Mouse (Mus musculus) kidney, adult 2 months (tissue): ENCODE data around the gene Gm37240. TPM values are rescaled to one million over a fixed set of nuclear protein-coding genes. Genes with fewer than 3 reads are reported as not detected.
A peak's percentile ranks its signal among the peaks of the same experiment; 100 is the strongest.

ENCODE experiments used
- DNase-seq: peaks from one replicate; pipeline ENCODE4 v3.0.0; 2021
- H3K27ac ChIP-seq: fragments of 200-500 bp; 2 replicates; pipeline ENCODE4 v1.5.1; 2012; ENCODE audit warnings: low read depth, low read length, control low read depth, inconsistent platforms; ENCODE audit not compliant: insufficient read depth
- H3K27me3 ChIP-seq: fragments of 200-500 bp; replicated peaks from 2 replicates; pipeline ENCODE4 v1.6.1; 2012; ENCODE audit warnings: mild to moderate bottlenecking, moderate library complexity, low read length, inconsistent platforms; ENCODE audit not compliant: control insufficient read depth, insufficient read depth
- H3K36me3 ChIP-seq: fragments of 200-500 bp; 2 replicates; pipeline ENCODE4 v1.6.1; 2012; ENCODE audit warnings: mild to moderate bottlenecking, moderate library complexity, low read length, inconsistent platforms; ENCODE audit not compliant: control insufficient read depth, insufficient read depth
- H3K4me1 ChIP-seq: fragments of 200-500 bp; 2 replicates; pipeline ENCODE4 v1.6.1; 2011; ENCODE audit warnings: low read length; ENCODE audit not compliant: control insufficient read depth, insufficient read depth
- H3K4me3 ChIP-seq: fragments of 200-500 bp; 2 replicates; pipeline ENCODE4 v1.5.1; 2011; ENCODE audit warnings: mild to moderate bottlenecking, low read depth, low read length, control low read depth; ENCODE audit not compliant: insufficient read depth
- CTCF ChIP-seq: fragments of 200-500 bp; conservative IDR thresholded peaks from 2 replicates; pipeline ENCODE4 v1.5.1; 2011; ENCODE audit warnings: low read depth, mild to moderate bottlenecking, control low read depth, low read length, moderate library complexity, mixed read lengths; ENCODE audit not compliant: insufficient read depth, insufficient read length
- POLR2A ChIP-seq: fragments of 200-500 bp; IDR thresholded peaks from one replicate; pipeline ENCODE4 v1.6.1; 2011; ENCODE audit warnings: low read depth, low read length, control low read depth
- WGBS: fragments of 180-500 bp; shearing (Covaris S2); methylation state at CpG from one replicate; pipeline ENCODE4 v1.1.7; 2018; 5-methylcytosine and 5-hydroxymethylcytosine counted together
- polyA plus RNA-seq: library from polyadenylated mRNA; depleted of rRNA; stranded (reverse); fragments of >200 nt; gene quantifications from 2 replicates; pipeline ENCODE4 v1.2.3, GENCODE M21; 2012

Gene Gm37240
- polyA plus RNA-seq, 1 experiment = 5.5 TPM

GRCm38 (mm10) chr3:85314961-85315360 is 572.4 kb downstream of the Gm37240 start:
- no peak overlapping the region for H3K4me3 ChIP-seq
- TF ChIP-seq POLR2A = no peak
- TF ChIP-seq CTCF = no peak
- no peak for DNase-seq
- H3K4me1 ChIP-seq = no peaks in the 10 kb centered on the region
- H3K27ac ChIP-seq = peak overlapping the region; percentile 58; the same call in 1 of the 2 replicates
- WGBS = 67% methylated on average over 6 of the region's 6 CpGs
- H3K27me3 ChIP-seq = no peaks in the 10 kb centered on the region
- H3K36me3 ChIP-seq = no peaks in the 10 kb centered on the region

- no peak for TF ChIP-seq POLR2A
- no peak for TF ChIP-seq CTCF
- Histone ChIP-seq H3K27ac (no peak overlapping the region), H3K27me3 (no peaks in the 10 kb centered on the region), H3K36me3 (no peaks in the 10 kb centered on the region), H3K4me1 (no peaks in the 10 kb centered on the region), H3K4me3 (no peak overlapping the region)
- DNase-seq = no peak
- 26% methylated on average over 4 of the region's 4 CpGs for WGBS
Observed at GRCm38 (mm10) chr3:85313646-85314255, 573.6 kb downstream of the Gm37240 start.

GRCm38 (mm10) chr3:85311176-85311575 is 576.1 kb downstream of the Gm37240 start:
- Histone ChIP-seq H3K4me1 (no peaks in the 10 kb centered on the region), H3K27ac (no peak overlapping the region), H3K36me3 (no peaks in the 10 kb centered on the region), H3K4me3 (no peak overlapping the region), H3K27me3 (no peaks in the 10 kb centered on the region)
- WGBS = 83% methylated on average over 3 of the region's 3 CpGs
- TF ChIP-seq CTCF = no peak
- TF ChIP-seq POLR2A = no peak
- DNase-seq = no peak

GRCm38 (mm10) chr3:85310401-85310989 is 576.8 kb downstream of the Gm37240 start:
- 76% methylated on average over 8 of the region's 8 CpGs for WGBS
- no peak overlapping the region for H3K27ac ChIP-seq
- H3K4me3 ChIP-seq = no peak overlapping the region
- H3K27me3 ChIP-seq = no peaks in the 10 kb centered on the region
- no peak for DNase-seq
- TF ChIP-seq CTCF (no peak), POLR2A (no peak)
- H3K36me3 ChIP-seq = no peaks in the 10 kb centered on the region
- no peaks in the 10 kb centered on the region for H3K4me1 ChIP-seq

GRCm38 (mm10) chr3:85309168-85309567 is 578.1 kb downstream of the Gm37240 start:
- no peak overlapping the region for H3K4me3 ChIP-seq
- H3K36me3 ChIP-seq = no peaks in the 10 kb centered on the region
- TF ChIP-seq CTCF (no peak), POLR2A (no peak)
- no peak for DNase-seq
- 91% methylated on average over 6 of the region's 6 CpGs for WGBS
- H3K27ac ChIP-seq = no peak overlapping the region
- no peaks in the 10 kb centered on the region for H3K4me1 ChIP-seq
- H3K27me3 ChIP-seq = no peaks in the 10 kb centered on the region

GRCm38 (mm10) chr3:85308706-85309105 is 578.6 kb downstream of the Gm37240 start:
- no peaks in the 10 kb centered on the region for H3K4me1 ChIP-seq
- no peak overlapping the region for H3K4me3 ChIP-seq
- no peaks in the 10 kb centered on the region for H3K27me3 ChIP-seq
- WGBS = 63% methylated on average over 4 of the region's 4 CpGs
- no peak for DNase-seq
- TF ChIP-seq POLR2A = no peak
- TF ChIP-seq CTCF = no peak
- H3K27ac ChIP-seq = no peak overlapping the region
- H3K36me3 ChIP-seq = no peaks in the 10 kb centered on the region

- no peak for TF ChIP-seq POLR2A
- TF ChIP-seq CTCF = no peak
- DNase-seq = no peak
- WGBS = 46% methylated on average over 3 of the region's 3 CpGs
- H3K4me3 ChIP-seq = no peak overlapping the region
- H3K27ac ChIP-seq = no peak overlapping the region
- no peaks in the 10 kb centered on the region for H3K4me1 ChIP-seq
- no peaks in the 10 kb centered on the region for H3K36me3 ChIP-seq
- H3K27me3 ChIP-seq = no peaks in the 10 kb centered on the region
Observed at GRCm38 (mm10) chr3:85301851-85302250, 585.5 kb downstream of the Gm37240 start.
